Mouse (Mus musculus): Measurements from ENCODE around the gene Tnfrsf11a.
"Not testable (repeated sequence)": the region's sequence is repeated elsewhere in the genome, so short reads cannot be mapped to it uniquely, and the experiment has no call there.

The Tnfrsf11a gene

GRCm38 (mm10) chr1:105780457-105781364 lies at the start of gene Tnfrsf11a:
Tnfrsf11a (plus strand) TSS chr1:105780718.
- peak; percentile 62 to 64 for DNase-seq

DNA sequence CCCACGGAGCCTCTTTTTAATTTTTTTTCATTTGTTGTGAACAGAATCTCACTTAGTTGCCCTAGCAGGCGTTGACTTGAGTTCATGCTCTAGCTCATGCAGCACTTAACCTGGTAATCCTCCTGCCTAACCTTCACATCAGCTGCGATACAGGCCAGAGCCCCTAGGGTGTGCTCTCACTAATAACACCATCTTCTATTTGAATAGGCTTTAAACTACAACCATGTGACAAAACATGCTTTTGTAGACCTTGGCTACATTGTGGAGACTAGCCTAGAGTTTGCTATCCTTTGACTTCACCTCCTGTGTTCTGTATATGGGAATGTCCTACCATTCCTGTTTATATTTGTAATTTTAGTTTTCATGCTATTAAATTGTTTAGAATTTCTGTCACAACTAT lies 45.2 kb upstream of the Tnfrsf11a start:
- peak in 1 of 2 experiments; percentile 7 for DNase-seq

DNA sequence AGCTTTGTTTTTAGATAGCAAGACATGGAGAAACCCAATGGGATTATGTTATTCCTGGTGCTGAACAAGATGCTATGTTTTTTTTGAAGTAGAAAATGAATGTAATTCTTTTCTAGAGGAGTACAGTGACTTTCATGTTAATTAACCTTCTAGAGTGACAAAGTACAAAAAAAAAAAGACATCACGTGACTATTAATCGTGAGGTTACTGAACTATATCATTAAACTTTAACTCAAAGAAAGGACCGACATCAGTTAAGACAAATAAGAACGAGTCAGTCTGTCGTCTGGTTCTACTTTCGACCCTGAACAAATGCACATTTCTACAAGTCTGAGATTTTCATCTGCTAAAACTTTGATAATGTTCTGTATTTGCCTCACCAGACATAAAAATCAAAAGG lies 42.2 kb upstream of the Tnfrsf11a start:
- no peak for DNase-seq

DNA sequence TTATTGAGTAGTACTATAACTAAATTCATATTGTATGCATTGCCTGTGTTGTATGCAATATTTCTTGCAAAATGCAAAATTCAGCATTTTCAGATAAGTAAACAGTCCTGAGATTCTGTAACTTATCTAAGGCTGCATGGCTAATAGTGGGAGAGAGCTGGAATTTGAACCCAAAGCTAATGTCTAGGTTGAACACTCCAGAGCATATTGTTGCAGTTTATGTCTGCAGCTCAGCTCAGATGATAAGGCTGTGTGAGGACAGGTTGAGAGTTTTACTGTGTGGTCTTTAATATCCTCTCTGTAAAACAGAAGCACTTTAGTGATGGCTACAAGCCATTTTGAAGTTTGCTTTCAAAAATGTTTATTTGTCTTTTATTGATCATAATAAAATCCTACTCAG lies 41.0 kb upstream of the Tnfrsf11a start:
- DNase-seq = no peak

DNA sequence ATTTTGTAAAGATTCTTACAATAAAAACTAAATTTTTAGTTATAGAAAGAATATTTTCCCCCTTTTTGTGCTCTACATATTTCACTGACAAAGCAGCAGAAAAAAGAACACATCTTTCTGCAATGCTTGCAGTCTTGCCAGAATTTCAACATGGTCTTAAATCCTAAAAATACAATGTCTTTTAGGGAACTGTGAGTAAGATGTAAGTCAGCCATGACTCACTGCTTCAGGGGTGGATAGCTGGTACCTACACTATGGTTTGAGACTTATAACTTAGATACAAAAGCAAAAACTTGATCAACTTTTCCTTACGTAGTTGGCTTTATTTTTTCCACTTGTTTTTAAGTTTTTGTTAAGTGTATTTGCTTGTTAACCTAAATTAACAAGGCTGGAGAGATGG lies 38.0 kb upstream of the Tnfrsf11a start:
- no peak for DNase-seq

DNA sequence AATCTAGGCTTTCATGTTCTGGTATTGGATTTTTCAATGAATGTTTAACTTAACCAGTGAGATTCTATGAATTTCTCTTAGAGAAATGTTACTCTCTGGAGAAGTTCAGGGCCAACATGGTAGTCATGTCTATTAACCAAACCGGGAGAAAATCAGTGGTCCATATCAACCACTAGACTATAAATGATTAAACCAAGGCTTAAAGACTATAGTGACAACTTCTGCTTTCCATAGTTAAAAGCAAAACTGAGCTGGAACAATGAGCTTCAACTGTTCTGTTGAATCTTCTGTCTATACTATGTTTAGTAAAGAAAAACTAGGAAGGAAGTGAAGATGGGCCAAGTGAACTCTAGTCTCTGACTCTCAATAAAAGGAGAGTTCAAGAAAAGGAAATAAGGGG lies 34.1 kb upstream of the Tnfrsf11a start:
- no peak for DNase-seq

DNA sequence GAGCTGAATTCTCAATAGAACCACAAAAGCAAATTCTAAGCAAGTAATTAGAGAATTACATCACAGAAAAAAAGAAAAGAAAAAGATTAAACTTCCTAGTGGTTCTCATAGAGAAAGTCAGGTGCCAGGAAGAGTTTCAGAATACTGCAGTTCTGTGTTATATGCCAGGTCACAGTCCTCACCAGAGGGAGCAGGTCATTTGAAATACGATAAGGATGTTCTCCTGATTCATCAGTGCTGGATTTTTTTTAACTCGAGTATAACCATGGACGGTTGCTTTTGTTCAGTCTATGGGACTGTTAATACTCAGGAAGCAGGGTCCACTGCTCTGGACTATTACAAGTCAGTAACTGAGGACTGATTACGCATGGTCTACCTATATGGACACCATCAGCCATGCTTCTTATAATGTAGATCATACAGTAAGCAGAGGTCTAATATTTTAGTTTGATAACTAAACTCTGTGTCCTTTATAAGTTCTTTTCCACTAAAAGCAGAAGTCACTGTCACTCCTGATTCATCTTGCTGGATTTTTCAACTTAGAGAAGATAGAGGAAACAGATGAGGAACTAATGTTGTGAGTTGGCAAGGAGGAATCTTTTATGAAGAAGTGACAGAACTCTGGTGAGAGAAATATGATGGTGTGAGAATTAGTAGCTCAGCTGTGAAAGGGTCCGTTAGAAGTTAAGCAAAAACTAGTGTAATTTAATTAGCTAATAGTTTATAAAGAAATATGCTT lies 33.5 kb upstream of the Tnfrsf11a start:
- DNase-seq = no peak

DNA sequence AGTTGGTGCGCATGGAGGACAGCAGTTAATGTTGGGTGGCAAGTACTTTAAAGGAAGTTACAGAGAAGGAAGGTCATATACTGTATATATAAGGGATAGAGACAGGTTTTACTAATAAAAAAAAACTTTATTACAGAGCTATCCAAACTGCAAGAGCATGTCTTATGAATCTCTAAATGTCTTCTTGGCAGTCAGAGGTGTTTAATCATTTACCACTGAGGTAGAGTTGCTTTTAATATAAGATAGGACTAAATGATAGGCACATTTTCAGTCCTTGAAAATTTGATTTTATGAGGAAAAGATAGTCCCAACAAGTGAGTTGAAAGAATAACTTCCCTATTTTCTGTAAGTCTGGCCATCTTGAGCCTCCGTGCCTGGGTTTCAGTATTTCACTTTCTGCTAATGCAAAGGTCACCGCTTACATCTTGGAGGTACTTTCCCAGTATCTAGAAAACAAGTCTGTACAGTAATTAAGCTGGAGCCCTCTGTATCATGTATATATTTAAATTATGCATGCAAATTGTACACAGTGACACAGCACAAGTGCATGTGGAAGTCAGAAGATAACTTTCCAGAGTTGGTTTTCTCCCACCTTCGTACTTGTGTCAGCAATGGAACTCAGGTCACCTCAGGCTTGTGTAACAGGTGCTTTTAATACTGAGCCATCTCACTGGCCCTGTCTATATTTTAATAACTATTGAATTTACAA lies 32.3 kb upstream of the Tnfrsf11a start:
- DNase-seq = no peak

DNA sequence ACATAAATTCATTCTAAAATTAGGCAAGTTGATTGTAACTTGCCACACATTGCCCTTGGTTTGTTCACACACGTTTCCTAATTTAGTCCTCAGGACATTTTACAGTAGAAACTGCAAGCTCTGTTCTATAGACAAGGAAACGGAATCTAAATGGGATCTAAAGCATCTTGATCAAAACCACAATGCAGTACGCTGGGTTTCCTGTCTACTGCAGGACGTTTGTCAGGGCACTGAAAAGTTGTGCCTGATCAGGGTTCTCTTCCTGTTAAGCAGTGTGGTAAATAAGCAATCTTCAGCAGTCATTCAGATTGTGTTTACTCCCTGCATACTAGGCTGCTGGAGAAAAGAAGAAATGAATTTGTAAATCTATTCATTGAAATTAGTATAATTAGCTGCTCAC lies 28.3 kb upstream of the Tnfrsf11a start:
- no peak for DNase-seq

DNA sequence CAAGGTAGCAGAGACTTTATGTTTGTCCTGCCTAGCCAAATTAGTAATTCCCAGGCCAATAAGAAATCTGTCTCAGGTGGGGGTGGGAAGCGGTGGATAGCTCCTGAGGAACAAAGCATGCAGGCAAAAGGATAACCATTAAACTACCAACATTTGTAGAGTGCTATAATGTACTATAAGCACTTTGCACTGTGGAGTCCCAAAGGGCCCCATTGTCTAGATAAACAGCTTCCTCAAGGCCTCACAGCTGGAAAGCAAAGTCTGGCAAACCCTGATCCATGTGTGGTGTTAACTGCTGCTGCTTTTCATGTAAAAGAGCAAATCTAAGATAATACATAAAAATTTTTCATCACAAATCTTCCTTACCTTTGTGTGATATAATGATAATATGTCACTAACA lies 27.6 kb upstream of the Tnfrsf11a start:
- DNase-seq = no peak

DNA sequence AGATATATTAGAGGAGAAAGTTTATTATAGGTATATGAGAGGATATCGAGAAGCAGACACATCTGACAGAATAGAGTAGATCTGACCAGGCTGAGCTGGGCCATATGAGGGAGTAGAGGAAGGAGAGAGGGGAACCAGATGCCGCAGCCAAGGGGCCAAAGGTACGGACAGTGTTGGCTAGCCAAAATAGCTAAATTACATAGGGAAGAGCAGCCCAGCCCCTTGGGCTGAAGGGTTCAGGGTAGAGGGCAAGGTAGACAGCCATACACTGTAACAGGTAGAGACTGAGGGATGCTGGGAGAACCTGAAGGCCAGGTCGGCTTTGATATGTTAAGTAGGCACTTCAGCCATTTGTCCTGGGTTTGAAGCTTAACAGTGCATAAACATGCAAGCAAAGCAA lies 21.7 kb upstream of the Tnfrsf11a start:
- no peak for DNase-seq

DNA sequence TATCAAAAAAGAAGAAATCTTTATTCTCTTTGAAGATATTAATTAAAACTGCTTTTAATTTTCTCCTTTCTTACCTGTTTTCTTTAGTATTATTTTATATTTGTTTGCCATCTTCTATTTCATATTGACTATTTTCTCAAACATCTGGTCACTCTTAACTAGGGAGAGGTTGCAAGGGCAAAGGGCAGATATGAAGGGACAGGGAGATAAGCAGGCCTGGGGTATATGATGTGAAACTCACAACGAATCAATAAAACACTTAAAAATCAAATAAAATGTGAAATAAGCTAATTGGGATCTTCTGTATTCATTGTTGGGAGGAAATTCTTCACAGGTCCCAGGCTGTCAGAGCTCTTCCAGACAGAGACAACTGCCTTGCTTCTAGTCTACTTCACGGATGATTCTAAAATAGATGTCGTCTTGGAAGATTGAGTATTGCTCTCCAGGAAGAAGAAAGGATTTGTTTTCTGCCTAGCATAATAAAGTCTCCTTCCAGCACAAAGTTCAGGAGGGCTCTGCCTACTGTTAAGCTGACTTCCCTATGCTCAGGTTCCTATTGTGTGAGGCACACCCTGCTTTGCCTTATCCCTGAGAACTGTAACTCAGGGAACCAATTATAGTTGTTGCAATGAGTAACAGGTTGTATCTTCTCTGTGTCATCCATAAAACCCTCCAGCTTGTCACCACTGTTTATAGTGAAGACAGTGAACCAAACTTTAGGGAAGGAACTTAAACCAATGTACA lies 20.9 kb upstream of the Tnfrsf11a start:
- no peak for DNase-seq

- no peak for DNase-seq
Measured at GRCm38 (mm10) chr1:105765586-105765985, 14.9 kb upstream of the Tnfrsf11a start.

DNA sequence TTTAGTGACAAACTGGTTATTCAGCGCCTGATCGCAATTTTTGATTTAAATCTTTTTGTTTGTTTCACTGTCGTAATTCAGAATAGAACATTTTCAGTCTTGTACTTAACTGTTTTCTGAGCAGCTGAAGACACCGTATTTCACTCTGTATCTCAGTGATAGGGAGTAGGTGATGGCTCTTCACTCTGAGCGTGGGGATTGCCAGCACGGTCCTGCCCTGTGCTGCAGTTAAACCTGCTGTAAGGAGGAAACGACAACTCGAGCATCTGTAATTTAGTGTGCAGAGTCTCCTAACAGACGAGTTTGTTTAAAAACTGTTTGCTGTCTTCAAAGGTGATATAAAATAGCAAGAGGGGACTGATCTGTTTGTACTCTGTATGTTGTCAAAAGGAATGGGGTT lies 14.4 kb upstream of the Tnfrsf11a start:
- not testable (repeated sequence) for DNase-seq

DNA sequence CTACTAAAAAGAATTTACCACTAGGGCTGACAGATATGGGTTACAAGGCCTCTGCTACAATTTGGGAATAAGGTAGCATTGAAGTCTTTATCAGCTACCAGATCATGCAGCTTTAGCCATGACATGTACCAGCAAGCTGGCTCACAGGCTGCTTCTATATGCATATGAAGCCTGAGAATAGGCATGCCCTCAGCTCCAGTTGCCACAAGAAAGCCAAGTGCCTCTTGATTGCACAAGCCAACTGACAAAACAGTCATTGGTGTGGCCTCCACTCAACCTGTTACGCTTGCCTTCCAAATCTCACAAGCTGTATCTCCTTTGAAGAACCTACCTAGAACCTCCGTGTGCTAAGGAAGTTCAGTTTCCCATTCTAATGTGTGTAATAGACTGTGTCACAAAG lies 12.1 kb upstream of the Tnfrsf11a start:
- no peak for DNase-seq

GRCm38 (mm10) chr1:105770685-105771084 lies 9.8 kb upstream of the Tnfrsf11a start:
- DNase-seq = no peak

DNA sequence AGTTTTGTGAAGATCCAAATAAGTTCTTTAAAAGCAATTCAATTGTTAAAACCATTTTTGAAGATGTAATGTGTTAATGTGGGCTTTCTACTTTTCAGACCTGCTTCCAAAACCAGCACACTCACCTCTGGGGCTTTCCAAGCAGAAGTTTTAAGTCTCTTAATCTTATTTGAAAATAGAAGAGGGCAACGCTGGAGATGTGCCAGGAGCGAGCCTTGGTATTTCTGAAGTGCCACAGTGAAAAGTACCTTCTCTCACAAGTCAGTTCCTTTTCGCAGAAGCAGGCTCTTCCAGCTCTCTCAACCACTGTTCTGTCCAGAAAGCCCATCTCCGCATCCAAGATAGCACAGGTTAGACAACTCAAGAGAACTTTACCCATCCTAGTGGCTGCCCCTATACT lies 4.1 kb upstream of the Tnfrsf11a start:
- no peak for DNase-seq

DNA sequence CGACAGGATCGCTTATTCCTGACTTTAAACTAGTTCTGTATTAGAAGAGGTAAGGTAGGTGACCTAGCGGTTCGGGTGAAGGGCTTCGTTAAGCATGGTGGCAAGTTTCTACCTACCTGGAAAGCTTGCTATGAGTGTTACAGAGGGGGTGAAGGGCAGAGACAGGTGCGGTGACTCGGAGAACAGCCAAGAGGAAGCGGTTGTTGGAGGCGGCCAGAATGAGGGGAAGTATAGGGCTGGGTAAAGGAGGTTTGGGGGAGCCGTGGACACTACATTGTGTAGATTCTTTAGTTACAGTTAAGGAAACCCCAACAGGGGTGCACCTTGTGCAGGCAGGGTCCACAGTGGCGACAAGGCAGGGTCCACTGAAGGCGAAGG lies 450 bp upstream of the Tnfrsf11a start:
- DNase-seq = peak; percentile 11 to 19

DNA sequence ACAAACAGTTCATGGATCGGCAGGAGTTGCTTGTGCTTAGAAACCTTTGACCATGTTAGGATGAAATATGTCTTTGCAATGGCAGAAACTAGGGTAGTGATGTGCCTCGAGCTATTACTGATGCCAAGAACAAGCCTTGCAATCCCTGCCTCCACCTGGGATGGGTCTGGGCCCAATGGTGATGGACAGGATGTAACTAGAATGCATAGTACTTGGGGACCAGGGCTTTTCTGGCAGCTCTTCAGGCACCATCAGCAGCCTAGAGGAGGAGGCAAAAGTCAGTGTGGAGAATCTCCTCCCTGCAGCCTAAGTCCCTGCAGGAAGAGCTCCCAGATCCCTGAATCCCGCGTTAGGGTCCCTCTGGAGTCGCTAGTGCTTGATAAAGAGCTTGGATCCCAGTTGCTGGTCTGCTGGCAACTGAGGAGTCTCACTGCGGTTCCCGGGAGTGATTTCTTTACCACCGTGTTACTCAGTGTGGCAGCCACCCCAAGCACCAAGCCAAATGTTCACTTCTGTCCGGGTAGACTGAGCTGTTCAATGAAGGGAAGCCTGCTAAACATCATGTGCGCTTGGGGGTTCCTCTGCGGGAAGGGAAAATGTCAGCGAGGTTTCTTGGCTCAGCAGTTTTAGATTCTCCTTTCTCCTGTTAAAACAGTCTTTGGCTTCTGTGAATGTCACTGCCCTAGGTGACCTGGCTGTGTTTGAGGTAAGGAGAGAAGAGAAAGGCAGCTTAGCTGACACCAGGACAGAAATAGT lies 1.1 kb downstream of the Tnfrsf11a start:
- DNase-seq = peak in 1 of 2 experiments; percentile 2

DNA sequence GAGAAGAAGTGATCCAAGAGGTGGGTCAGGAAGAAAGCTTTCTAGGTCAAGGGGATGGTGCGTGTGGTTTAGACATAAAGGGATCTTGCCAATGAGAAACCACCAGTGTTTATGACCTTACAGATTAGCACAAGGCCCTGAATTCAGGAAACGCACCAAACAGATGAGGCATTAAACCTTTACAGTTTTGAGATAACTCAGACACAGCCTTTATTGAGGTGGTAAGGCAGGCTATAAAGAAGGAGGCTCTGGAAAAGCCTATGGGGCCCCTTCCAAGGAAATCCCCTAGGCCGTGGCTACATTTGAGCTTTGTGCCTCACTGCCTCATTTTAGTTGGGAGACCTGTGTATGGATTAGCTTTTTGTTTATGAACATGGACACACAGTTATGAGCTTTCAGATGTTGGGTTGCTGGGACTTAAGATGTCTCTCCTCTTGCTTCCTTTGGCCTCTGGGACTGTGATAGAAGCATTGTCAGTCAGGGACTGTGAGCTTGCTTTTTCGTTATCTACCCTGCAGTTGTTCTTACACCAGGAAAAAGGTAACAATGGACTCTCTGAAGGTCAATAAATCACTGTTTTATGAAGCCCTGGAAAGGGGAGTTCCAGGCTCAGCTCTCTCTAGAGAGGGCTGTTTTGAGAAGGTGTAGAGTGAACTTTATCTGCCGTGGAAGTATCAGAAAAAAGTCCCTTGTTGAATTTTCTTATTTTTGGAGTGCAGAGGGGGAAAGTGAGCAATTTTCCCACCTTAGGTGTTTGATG lies 3.9 kb downstream of the Tnfrsf11a start:
- DNase-seq = no peak

DNA sequence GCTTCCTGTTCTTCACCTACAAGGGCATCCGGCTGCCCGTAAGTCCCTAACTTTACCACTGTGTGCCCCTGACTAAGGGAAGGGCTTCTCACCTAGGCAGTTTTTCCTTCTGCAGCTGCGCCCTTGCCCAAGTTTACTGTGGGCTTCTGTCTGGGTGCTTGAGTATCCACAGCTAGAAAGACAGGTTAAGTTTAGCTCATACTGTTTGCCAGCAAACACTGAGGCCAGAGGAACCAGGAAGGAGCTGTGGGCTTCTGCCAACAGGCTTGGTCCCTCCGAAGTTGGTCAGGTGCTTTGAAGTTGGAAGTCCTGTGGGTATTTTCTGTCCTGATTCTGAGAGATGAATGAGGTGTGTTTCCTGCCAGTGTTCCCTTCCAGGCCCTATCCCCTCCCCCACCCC lies 4.6 kb downstream of the Tnfrsf11a start:
- no peak for DNase-seq
